Mouse (Mus musculus): ENCODE results near the gene Ankrd13a. TPM values are rescaled to one million over a fixed set of nuclear protein-coding genes. Genes with fewer than 3 reads are reported as not detected.

Ankrd13a gene
- polyA plus RNA-seq, 1 experiment from 2014 or later: 43.1 TPM

- ATAC-seq (ENCODE audit: low read depth): no peak
- H3K9me3 ChIP-seq (ENCODE audit: control insufficient read depth, low read length): no peaks in the 10 kb centered on the region
- H3K36me3 ChIP-seq (ENCODE audit: control insufficient read depth, insufficient read depth, low read length): peaks cover 47% of the 10 kb centered on the region
- H3K4me2 ChIP-seq (ENCODE audit: low read depth, low read length): no peak overlapping the region
- no peak overlapping the region for H3K4me3 ChIP-seq (ENCODE audit: low read length)
- 92% methylated on average over 10 of the region's 10 CpGs for WGBS
- no peak overlapping the region for H3K27ac ChIP-seq (ENCODE audit: low read length)
- no peak overlapping the region for H3K9ac ChIP-seq (ENCODE audit: low read length)
- H3K27me3 ChIP-seq (ENCODE audit: control insufficient read depth, insufficient read depth, low read depth, low read length): no peaks in the 10 kb centered on the region
- peaks cover 10% of the 10 kb centered on the region for H3K4me1 ChIP-seq (replicated peaks; ENCODE audit: control insufficient read depth, insufficient read depth, low read length)
Observed at GRCm38 (mm10) chr5:114742572-114742971, 31.9 kb upstream of the Ankrd13a start.

GRCm38 (mm10) chr5:114742998-114743696 lies 31.3 kb upstream of the Ankrd13a start:
- H3K9ac ChIP-seq (ENCODE audit: low read length): no peak overlapping the region
- no peak overlapping the region for H3K4me3 ChIP-seq (ENCODE audit: low read length)
- WGBS: 91% methylated on average over 13 of the region's 13 CpGs
- no peaks in the 10 kb centered on the region for H3K27me3 ChIP-seq (ENCODE audit: control insufficient read depth, insufficient read depth, low read depth, low read length)
- ATAC-seq (ENCODE audit: low read depth): no peak
- H3K9me3 ChIP-seq (ENCODE audit: control insufficient read depth, low read length): no peaks in the 10 kb centered on the region
- no peak overlapping the region for H3K27ac ChIP-seq (ENCODE audit: low read length)
- H3K4me1 ChIP-seq (replicated peaks; ENCODE audit: control insufficient read depth, insufficient read depth, low read length): peaks cover 8% of the 10 kb centered on the region
- no peak overlapping the region for H3K4me2 ChIP-seq (ENCODE audit: low read depth, low read length)
- peaks cover 50% of the 10 kb centered on the region for H3K36me3 ChIP-seq (ENCODE audit: control insufficient read depth, insufficient read depth, low read length)

GRCm38 (mm10) chr5:114743697-114744090 lies 30.8 kb upstream of the Ankrd13a start:
- no peak overlapping the region for H3K9ac ChIP-seq (ENCODE audit: low read length)
- WGBS: 83% methylated on average over 8 of the region's 8 CpGs
- no peaks in the 10 kb centered on the region for H3K27me3 ChIP-seq (ENCODE audit: control insufficient read depth, insufficient read depth, low read depth, low read length)
- peaks cover 50% of the 10 kb centered on the region for H3K36me3 ChIP-seq (ENCODE audit: control insufficient read depth, insufficient read depth, low read length)
- ATAC-seq (ENCODE audit: low read depth): no peak
- H3K4me2 ChIP-seq (ENCODE audit: low read depth, low read length): no peak overlapping the region
- no peaks in the 10 kb centered on the region for H3K9me3 ChIP-seq (ENCODE audit: control insufficient read depth, low read length)
- peaks cover 2% of the 10 kb centered on the region for H3K4me1 ChIP-seq (replicated peaks; ENCODE audit: control insufficient read depth, insufficient read depth, low read length)
- H3K4me3 ChIP-seq (ENCODE audit: low read length): no peak overlapping the region
- H3K27ac ChIP-seq (ENCODE audit: low read length): no peak overlapping the region

- no peak for ATAC-seq (ENCODE audit: low read depth)
Observed at GRCm38 (mm10) chr5:114745581-114745980, 28.9 kb upstream of the Ankrd13a start.

GRCm38 (mm10) chr5:114746886-114747285 lies 27.6 kb upstream of the Ankrd13a start:
- H3K9ac ChIP-seq (ENCODE audit: low read length): no peak overlapping the region
- no peak for ATAC-seq (ENCODE audit: low read depth)
- no peaks in the 10 kb centered on the region for H3K4me1 ChIP-seq (replicated peaks; ENCODE audit: control insufficient read depth, insufficient read depth, low read length)
- WGBS: 84% methylated on average over 4 of the region's 4 CpGs
- no peak overlapping the region for H3K27ac ChIP-seq (ENCODE audit: low read length)
- peaks cover 41% of the 10 kb centered on the region for H3K36me3 ChIP-seq (ENCODE audit: control insufficient read depth, insufficient read depth, low read length)
- no peak overlapping the region for H3K4me3 ChIP-seq (ENCODE audit: low read length)
- H3K4me2 ChIP-seq (ENCODE audit: low read depth, low read length): no peak overlapping the region
- no peaks in the 10 kb centered on the region for H3K27me3 ChIP-seq (ENCODE audit: control insufficient read depth, insufficient read depth, low read depth, low read length)
- H3K9me3 ChIP-seq (ENCODE audit: control insufficient read depth, low read length): no peaks in the 10 kb centered on the region

More at GRCm38 (mm10) chr5:114745581-114745980, 28.9 kb upstream of the Ankrd13a start:
- 83% methylated on average over 5 of the region's 5 CpGs for WGBS
- Histone ChIP-seq H3K9me3 (ENCODE audit: control insufficient read depth, low read length) (no peaks in the 10 kb centered on the region), H3K4me1 (replicated peaks; ENCODE audit: control insufficient read depth, insufficient read depth, low read length) (no peaks in the 10 kb centered on the region; the same call in 1 of the 2 replicates), H3K36me3 (ENCODE audit: control insufficient read depth, insufficient read depth, low read length) (peaks cover 46% of the 10 kb centered on the region), H3K4me2 (ENCODE audit: low read depth, low read length) (no peak overlapping the region), H3K9ac (ENCODE audit: low read length) (no peak overlapping the region), H3K27ac (ENCODE audit: low read length) (no peak overlapping the region), H3K4me3 (ENCODE audit: low read length) (no peak overlapping the region), H3K27me3 (ENCODE audit: control insufficient read depth, insufficient read depth, low read depth, low read length) (no peaks in the 10 kb centered on the region)

GRCm38 (mm10) chr5:114747521-114747920 lies 27.0 kb upstream of the Ankrd13a start:
- Histone ChIP-seq H3K36me3 (ENCODE audit: control insufficient read depth, insufficient read depth, low read length) (peaks cover 44% of the 10 kb centered on the region), H3K27me3 (ENCODE audit: control insufficient read depth, insufficient read depth, low read depth, low read length) (no peaks in the 10 kb centered on the region), H3K9ac (ENCODE audit: low read length) (no peak overlapping the region), H3K9me3 (ENCODE audit: control insufficient read depth, low read length) (no peaks in the 10 kb centered on the region), H3K4me1 (replicated peaks; ENCODE audit: control insufficient read depth, insufficient read depth, low read length) (no peaks in the 10 kb centered on the region), H3K4me3 (ENCODE audit: low read length) (no peak overlapping the region), H3K4me2 (ENCODE audit: low read depth, low read length) (no peak overlapping the region), H3K27ac (ENCODE audit: low read length) (no peak overlapping the region)
- ATAC-seq (ENCODE audit: low read depth): no peak
- WGBS: 90% methylated on average over 5 of the region's 5 CpGs

GRCm38 (mm10) chr5:114750325-114750724 lies 24.2 kb upstream of the Ankrd13a start:
- H3K9ac ChIP-seq (ENCODE audit: low read length): no peak overlapping the region
- H3K9me3 ChIP-seq (ENCODE audit: control insufficient read depth, low read length): no peaks in the 10 kb centered on the region
- ATAC-seq (ENCODE audit: low read depth): no peak
- no peaks in the 10 kb centered on the region for H3K27me3 ChIP-seq (ENCODE audit: control insufficient read depth, insufficient read depth, low read depth, low read length)
- WGBS: 86% methylated on average over 10 of the region's 10 CpGs
- H3K4me1 ChIP-seq (replicated peaks; ENCODE audit: control insufficient read depth, insufficient read depth, low read length): no peaks in the 10 kb centered on the region
- H3K36me3 ChIP-seq (ENCODE audit: control insufficient read depth, insufficient read depth, low read length): peaks cover 46% of the 10 kb centered on the region
- H3K4me3 ChIP-seq (ENCODE audit: low read length): no peak overlapping the region
- H3K4me2 ChIP-seq (ENCODE audit: low read depth, low read length): no peak overlapping the region
- no peak overlapping the region for H3K27ac ChIP-seq (ENCODE audit: low read length)

GRCm38 (mm10) chr5:114752397-114752796 lies 22.1 kb upstream of the Ankrd13a start:
- H3K27ac ChIP-seq (ENCODE audit: low read length): no peak overlapping the region
- WGBS: 89% methylated on average over 10 of the region's 10 CpGs
- no peak overlapping the region for H3K4me3 ChIP-seq (ENCODE audit: low read length)
- ATAC-seq (ENCODE audit: low read depth): no peak
- H3K36me3 ChIP-seq (ENCODE audit: control insufficient read depth, insufficient read depth, low read length): peaks cover 55% of the 10 kb centered on the region
- no peaks in the 10 kb centered on the region for H3K27me3 ChIP-seq (ENCODE audit: control insufficient read depth, insufficient read depth, low read depth, low read length)
- no peak overlapping the region for H3K9ac ChIP-seq (ENCODE audit: low read length)
- no peak overlapping the region for H3K4me2 ChIP-seq (ENCODE audit: low read depth, low read length)
- no peaks in the 10 kb centered on the region for H3K9me3 ChIP-seq (ENCODE audit: control insufficient read depth, low read length)
- no peaks in the 10 kb centered on the region for H3K4me1 ChIP-seq (replicated peaks; ENCODE audit: control insufficient read depth, insufficient read depth, low read length)

GRCm38 (mm10) chr5:114753384-114753783 lies 21.1 kb upstream of the Ankrd13a start:
- no peaks in the 10 kb centered on the region for H3K9me3 ChIP-seq (ENCODE audit: control insufficient read depth, low read length)
- H3K27me3 ChIP-seq (ENCODE audit: control insufficient read depth, insufficient read depth, low read depth, low read length): no peaks in the 10 kb centered on the region
- no peak for ATAC-seq (ENCODE audit: low read depth)
- H3K36me3 ChIP-seq (ENCODE audit: control insufficient read depth, insufficient read depth, low read length): peaks cover 46% of the 10 kb centered on the region
- H3K4me1 ChIP-seq (replicated peaks; ENCODE audit: control insufficient read depth, insufficient read depth, low read length): no peaks in the 10 kb centered on the region
- no peak overlapping the region for H3K4me3 ChIP-seq (ENCODE audit: low read length)
- H3K9ac ChIP-seq (ENCODE audit: low read length): no peak overlapping the region
- WGBS: 91% methylated on average over 12 of the region's 12 CpGs
- H3K27ac ChIP-seq (ENCODE audit: low read length): no peak overlapping the region
- no peak overlapping the region for H3K4me2 ChIP-seq (ENCODE audit: low read depth, low read length)
